Mouse (Mus musculus) ZHBTc4 (cell line): Measurements from ENCODE around the gene Tomm40.

Experiments
- DNase-seq: peaks from one replicate; pipeline ENCODE4 v3.0.0-alpha.2; 2011; ENCODE audit warnings: low read depth, low spot score

Gene Tomm40

DNA sequence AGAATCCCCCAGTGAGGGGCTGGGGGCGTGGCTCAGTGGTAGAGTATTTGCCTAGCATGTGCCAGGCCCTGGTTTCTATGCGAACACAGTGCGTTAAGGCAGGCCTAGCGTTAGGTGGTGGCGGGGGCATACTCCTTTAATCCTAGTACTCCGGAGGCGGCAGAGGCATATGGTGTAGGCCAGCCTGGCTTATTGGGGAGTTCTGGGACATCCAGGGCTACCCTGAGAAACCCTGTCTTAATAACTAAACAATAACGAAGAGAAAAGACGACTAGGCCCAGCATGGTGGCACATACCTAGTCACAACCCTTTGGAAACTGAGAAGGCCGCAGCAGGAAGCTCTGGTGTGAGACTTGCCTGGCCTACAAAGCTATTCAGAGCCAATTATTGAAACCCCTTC, 27.1 kb downstream of the Tomm40 start:
- DNase-seq: no peak

DNA sequence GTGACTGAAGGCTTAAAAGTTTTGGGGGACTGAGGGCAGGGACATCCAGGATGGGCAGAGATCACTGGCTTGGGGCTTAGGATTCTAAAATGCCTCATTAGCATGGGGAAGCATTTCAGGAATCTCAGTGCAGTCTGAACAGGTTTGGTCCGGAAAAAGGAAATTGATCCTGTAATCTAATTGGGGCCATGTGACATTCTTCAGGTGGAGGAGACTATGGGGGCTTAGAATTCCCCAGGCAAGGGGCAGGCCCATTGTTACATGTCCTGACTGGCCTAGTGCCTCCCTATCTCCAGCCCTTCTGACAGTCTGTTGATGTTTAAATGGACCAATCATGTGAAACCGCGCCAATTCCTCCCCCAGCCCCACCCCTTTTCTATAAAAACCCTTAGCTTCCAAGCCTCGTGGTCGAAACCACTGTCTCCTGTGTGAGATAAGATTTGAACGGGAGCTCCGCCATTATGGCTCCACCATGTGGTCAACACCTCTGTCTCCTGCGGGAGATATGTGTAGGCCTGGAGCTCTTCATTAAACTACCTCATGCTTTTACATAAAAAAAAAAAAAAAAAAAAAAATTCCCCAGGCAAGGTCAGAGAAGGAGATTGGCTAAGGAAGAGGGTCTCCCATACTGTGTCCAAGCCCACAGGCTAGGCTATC, 28.2 kb downstream of the Tomm40 start:
- DNase-seq: peak; percentile 95

DNA sequence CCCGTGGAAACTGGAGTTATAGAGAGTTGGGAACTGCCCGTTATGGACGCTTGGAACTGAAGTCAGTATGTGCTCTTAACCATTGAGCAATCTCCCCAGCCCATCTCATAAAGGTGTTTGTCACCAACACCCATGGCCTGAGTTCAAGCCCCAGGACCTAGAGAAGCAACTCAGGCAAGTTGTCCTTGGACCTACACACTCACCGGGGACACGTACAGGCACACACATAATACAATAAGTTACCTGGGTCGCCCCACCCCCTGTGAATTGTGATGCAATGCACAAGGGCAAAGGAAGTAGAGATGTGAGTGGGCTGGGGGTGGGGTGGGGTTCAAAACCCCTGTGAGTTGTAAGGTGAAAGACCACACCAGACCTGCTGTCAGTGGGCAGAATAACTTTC, 28.7 kb downstream of the Tomm40 start:
- no peak for DNase-seq

DNA sequence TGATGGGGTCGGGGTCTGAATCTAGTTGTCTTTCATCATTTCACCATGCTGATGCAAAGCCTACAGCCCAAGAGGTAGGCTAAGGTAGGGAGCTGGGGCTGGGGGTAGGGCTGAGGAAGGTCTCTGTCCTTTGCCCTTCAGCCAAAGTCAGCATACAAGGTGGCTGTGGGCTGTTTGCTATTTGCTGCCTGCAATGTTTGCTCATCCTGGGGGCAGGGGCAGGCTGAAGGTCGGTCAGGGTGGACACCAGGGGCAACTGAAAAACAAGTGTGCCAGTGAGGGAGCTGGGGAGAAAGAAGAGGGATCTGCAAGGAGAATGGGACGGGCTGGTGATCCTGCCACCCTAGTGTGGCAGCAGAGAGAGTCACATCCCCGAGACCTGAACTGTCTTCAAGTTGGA, 29.9 kb downstream of the Tomm40 start:
- no peak for DNase-seq

DNA sequence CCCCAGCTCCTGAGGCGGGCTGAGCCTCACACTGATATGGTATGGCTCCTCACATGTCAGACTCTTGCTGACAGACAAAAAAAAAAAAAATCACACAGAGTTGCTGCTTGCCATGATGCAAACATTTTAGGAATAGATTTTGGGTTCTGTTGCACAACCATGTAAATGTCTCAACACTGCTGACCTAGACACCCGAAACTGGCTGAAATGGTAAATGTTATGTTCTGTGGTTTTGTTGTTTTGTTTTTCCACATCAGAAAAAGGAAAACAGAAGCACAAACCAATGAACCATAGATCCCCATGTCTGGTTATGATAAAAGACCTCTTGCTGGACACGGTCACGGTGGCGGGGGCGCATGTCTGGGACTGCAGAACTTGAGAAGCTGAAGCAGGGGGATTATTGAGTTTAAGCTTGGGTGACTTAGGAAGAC, 31.5 kb downstream of the Tomm40 start:
- DNase-seq: no peak

DNA sequence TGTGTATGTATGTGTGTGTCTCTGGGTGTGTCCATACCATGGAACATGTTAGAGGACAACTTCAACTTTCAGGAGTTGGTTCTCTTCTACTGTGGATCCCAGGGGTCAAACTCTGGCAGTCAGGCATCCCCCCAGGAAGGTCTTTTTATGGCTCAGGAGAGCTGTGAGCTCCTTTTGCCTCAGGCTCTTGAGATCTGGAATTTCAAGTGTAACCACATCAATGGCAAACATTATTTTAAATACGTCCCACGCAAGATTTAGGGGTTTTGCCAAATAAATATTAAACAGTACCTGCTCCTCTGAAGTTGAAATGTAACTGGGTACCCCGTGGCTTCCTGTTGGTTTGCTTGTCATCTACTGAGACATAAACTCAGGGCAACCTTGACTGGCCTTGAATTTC, 32.3 kb downstream of the Tomm40 start:
- DNase-seq: no peak

DNA sequence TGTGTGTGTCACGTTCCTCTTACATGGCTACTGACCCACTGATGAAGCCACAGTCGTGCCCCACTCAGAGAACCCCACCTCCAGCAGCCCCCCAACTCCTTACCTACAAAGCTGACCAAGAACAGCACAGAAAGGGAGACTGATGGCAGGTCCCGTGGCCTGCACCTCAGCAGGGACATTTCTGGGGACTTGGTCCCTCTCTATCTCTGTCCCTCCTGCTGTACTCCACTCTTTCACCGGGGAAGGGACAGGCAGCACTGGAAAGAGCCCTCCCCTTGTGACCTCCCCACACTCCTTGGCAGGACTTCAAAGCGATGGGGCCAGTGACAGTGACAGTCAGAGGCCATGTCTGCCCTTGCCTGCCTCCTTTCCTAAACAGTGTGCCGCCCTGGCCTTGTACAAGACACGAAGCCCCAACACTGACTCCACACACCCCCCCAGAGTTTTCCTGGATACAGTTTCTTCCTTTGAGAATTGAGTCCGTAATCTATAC, 34.0 kb downstream of the Tomm40 start, which contains the start of the genes Gm44805 and Apoc4:
Gm44805 (minus strand) TSS at position 222 of the 493 bp plus-strand sequence.
Apoc4 (minus strand) TSS at position 278 of the 493 bp plus-strand sequence.
- no peak for DNase-seq

DNA sequence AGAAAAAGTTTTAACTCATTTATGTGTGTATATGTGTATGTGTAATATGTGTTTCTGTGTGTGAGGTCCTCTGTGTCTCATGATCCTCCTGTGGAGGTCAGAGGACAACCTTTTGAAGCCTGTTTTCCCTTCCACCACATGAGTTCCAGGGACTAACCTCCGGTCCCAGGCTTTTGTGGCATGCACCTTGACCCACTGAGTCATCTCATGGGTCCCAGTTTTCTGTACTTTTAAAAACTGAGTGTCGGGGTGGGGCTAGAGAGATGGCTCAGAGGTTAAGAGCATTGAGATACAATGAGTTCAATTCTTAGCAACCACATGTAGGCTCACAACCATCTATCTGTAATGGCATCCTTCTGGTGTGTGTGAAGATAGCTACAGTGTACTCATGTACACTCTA, 34.5 kb downstream of the Tomm40 start:
- no peak for DNase-seq

DNA sequence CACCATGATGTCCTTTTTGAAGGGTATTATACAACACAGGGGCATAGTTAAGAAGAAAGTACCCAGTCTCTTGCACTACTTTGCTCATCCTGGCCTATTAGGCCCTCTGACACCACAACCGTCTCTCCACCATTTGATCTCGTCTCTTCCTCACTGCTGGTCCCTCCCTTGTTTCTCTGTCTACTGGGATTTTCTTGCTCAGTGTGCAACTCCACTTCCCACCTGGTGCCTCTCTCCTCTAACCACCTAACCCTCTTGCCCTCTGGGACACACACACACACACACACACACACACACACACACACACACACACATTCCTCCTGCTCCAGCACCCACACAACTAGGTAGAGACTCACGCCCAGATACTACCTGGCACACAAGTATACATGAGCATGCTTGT, 36.3 kb downstream of the Tomm40 start:
- DNase-seq: no peak

DNA sequence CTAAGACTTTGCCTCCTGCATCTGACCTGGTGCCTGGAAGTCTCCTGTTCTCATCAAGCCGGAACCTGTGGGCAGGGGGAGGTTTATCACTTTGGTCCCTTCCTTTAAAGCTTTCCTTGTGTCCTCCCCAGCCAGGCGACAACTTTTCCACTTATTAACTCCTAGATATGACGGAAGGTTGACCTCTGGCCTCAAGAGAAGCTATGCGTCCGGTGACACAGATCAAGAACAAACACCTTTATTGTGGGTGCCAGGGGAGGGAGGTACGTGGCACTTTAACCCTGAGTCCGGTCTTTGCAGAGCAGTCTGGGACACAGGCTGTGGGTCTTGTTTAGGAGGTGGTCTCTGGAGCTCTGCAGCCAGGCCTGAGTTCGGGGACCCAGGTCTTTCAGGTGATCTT, 37.4 kb downstream of the Tomm40 start, which contains the start of gene Apoc2:
Apoc2 (minus strand) TSS at position 70 of the 400 bp plus-strand sequence.
- no peak for DNase-seq

DNA sequence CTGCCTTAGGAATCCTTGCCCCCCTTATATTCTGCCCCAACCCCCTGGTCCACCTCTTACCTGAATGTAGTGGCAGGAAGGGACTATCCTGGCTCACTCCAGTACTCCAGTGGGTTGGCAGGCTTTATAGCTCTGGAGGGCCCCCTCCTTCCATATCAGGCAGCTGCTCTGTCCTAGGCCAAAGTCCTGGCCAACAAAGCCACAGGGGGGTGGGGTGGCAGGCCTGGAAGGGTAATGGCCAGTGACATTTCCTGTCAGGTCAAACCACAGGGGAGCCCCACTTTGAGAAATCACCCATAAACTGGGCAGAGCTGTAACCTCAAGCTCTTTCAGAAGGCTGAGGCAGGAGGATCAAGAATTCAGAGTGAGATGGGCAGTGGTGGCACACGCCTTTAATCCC, 38.6 kb downstream of the Tomm40 start:
- DNase-seq: no peak

DNA sequence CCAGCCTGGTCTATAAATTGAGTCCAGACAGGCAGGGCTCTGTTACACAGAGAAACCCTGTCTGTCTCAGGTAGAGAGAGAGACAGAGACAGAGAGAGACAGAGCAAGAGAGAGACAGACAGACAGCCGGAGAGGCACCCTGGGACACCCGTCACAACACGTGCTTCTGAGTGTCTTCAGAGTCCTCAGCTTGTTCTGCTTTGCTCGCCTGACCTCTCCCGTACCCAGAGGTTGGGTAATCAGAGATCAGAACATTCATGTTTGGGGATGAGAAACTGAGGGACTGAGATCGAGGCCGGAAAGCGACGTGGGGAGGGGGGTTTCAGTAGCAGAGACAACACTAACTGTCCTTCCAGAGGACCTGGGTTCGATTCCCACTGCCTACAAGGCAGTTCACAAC, 39.4 kb downstream of the Tomm40 start:
- no peak for DNase-seq

DNA sequence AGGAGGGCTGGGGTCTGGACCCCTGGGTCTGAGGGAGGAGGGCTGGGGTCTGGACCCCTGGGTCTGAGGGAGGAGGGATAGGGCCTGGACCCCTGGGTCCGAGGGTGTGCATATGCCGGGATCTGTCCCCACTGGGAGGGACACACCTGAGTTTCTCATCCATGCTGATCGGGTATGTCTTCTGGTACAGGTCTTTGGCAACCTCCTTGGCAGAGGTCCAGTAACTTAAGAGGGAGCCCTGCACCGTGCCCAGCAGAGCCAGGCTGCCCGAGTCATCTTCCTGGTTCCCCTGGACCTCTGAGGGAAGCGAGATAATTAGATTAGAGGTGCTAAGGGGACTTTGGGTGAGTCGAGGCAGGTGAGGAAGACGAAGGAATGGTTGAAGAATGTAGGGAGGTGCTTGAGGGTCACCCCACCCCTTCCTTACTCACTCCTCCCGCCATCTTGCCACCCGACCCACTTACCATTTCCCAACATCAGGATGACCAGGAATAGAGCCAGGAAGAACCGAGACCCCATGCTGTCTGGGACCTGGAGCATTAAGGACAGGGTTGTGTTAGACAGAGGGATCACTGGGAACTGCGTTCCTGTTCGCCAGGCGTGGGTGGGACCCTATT, 42.0 kb downstream of the Tomm40 start:
- DNase-seq: no peak

DNA sequence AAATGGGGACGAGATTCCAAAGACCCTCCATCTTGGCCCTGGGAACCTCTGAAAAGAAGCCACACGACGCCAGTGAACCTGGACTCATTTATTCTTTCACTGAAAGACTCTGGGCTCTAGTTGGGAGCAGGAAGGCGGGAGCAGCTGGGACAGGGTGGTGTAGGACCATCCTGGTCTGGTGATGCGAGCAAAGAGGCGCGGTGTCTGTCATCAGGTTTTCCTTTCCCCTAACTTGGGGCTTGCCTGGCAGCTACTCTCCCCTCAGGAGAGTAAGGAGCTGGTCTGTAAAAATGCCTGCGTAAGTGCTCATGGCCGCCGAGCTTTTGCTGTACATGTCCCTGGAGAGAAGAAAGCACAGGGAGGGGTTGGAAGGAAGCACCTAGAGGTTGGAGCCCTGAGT, 43.7 kb downstream of the Tomm40 start:
- DNase-seq: no peak

DNA sequence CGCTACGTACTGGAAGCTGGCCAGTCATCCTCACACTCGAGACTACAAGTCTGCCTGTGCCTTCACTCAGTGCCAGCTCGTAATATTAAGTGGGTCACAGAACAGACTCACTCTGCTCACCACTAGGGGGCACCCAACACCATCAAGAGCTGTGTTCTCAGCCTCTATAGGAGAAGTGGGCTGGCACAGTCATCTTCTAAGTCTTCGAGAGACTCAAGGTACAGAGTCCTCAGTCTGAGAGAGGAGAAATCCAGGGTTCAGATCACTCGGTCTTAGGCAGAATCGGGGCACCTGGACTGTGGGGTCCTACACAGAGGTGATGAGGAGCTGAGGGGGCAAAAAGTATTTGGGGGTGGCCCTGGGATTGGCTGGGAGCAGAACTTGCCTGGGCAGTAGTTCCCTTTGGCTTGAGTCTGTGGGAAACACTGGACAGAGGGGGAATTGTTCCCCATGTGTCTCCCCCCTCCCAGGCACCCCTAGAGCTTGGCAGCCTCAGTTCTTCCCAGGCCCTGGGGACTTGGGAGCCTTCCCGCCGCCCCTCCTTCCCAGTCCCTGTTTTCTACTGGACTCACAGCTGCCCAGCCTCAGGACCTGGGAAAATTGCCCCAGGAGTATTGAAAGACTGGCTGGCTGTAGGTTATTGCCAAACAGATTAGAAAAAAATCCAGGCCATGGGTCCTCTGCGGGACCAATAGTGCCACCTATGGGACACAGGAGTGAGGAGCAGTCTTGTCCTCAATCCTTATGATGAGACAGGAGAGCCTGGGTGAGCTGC, 46.1 kb downstream of the Tomm40 start:
- peak; percentile 96 for DNase-seq

DNA sequence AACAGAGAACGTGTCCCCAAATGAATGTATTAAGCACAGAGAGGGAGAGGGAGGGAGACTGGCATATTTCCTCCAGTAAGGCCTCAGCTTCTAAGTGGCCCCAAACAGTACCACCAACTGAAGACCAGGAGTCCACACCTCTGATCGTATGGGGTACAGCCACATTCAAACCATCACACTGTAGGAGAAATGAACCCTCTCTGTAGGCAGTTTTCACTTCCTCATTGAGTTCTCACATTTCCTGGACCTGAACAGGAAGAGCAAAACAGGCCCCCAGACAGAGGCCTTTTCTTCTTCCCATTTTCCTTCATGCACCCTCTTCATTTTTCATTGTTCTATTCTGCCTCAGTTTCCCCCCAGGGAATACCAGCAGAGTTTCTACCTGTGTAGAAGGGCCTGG, 47.8 kb downstream of the Tomm40 start:
- DNase-seq: no peak

DNA sequence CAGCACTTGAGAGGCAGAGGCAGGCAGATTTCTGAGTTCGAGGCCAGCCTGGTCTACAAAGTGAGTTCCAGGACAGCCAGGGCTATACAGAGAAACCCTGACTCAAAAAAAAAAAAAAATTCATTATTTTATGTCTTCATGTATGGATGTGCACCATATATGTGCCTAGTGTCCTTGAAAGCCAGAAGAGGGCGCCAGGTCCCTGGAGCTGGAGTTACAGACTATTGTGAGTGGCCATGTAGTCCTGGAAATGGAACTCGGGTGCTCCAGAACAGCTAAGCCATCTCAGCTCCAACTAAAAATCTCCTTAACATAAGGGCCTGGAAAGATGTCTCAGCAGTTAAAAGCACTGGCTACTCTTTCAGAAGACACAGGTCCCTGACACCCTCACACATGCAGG, 48.5 kb downstream of the Tomm40 start:
- peak; percentile 68 for DNase-seq

DNA sequence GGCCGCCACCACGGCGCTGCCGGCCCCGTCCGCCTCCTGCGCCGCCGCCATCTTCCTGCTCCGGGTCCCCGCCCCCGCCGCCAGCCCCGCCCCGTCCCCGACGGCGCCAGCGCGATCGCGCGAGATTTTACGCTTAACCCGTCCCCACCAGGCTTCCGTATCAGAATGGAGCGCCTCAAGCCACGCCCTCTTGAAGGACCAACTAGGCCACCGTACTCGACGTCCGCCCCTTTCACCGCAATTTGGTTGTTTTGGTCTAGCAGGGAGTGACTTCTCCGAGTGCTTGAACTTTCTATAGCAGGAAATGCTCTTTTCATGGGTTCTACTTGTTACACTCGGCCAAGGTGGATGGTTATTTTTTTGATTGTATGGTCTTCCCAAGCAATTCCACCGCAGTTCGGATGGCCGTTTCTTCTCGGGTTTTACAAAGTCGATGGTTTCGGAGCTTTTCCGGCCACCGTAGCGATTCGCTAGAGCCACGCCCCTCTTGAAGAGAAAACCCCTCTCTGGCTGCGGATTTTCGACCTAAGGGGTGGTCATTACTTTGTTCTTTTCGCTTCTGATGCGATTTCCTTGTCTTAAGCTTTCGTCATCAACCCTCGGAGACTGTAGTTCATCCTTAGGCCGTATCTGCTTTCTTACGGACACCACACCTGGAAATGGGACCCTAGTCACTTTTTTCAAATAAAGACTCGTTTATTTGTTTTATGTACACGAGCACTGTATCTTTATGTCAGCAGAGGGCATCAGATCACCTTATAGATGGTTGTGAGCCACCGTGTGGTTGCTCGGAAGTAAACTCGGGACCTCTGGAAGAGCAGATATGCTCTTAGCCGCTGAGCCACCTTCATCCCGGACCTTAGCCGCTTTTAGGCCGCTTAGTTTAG, 50.0 kb downstream of the Tomm40 start, which contains the start of gene Clptm1:
Clptm1 (minus strand) TSS at position 79 of the 887 bp plus-strand sequence.
- peak; percentile 98 for DNase-seq

DNA sequence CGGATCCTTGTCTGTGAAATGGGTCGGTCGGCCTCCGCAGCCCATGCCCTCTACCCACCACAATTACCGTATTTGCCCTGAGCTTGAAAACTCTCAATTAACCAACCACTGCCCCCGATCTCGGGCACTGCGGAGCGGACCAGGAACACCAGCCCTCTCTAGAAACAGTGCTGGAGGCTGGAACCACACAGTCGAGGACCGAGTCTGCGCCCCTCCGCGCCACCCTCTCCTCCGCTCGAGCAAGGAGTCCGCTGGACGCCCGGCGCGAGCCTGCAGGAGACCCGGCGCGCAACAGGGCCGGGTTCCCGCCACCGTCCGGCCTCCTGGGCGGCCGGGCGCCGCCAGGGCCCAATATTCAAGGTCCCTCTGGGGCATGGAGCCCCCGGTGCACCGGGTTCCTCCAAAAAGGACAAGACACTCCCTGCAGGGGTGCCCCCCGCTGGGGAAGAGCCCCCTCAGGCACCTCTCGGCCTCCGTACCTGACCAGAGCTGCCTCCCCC, 50.7 kb downstream of the Tomm40 start:
- DNase-seq: no peak

DNA sequence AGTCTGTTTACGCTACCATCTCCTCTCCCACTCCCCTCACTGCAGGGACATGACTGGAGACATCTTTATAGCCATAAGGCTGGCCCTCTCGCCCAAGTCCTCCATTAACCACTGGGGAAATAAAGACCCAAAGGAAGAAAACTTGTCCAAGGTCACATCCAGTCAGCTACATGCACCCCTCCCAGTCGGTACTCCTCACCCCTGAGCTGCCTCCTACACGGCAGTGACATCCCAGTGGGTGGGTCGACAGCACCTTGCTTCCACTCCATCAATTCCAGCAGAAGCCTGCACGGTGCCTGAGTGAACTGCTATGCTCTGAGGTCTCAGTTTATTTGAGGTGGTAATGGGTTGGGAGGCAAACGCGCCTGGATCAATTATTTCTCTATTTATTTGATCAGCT, 51.3 kb downstream of the Tomm40 start:
- DNase-seq: peak; percentile 44

DNA sequence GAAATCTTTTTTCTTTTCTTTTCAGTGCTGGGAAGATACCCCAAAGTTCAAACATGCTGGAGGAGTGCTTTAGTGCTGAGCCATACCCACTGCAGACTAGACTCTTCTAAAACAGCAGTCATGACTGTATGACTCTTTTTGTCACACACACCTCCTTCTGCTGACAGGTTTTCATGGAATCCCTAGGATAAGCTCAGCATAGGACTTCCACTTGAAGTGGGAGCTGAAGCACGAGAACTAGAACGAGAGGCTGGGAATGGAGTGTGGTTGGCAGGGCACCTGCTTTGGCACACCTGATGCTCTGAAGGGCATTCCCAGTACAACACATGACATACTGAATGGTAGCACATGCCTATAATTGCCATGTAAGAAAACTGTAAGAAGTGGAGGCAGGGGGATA, 62.6 kb downstream of the Tomm40 start:
- no peak for DNase-seq
